Mouse (Mus musculus) olfactory bulb, adult 2 months (tissue): ENCODE data around the gene Zfp335.

Source experiments
- CTCF ChIP-seq: fragments of 200-500 bp; IDR thresholded peaks from 2 replicates; pipeline ENCODE4 v1.5.1; 2012; ENCODE audit warnings: low read depth, mild to moderate bottlenecking, low read length, moderate library complexity; ENCODE audit not compliant: insufficient read depth
- POLR2A ChIP-seq: fragments of 200-500 bp; IDR thresholded peaks from 2 replicates; pipeline ENCODE4 v1.6.1; 2012; ENCODE audit warnings: mild to moderate bottlenecking, low read depth, low read length, moderate library complexity; ENCODE audit not compliant: insufficient read depth

DNA sequence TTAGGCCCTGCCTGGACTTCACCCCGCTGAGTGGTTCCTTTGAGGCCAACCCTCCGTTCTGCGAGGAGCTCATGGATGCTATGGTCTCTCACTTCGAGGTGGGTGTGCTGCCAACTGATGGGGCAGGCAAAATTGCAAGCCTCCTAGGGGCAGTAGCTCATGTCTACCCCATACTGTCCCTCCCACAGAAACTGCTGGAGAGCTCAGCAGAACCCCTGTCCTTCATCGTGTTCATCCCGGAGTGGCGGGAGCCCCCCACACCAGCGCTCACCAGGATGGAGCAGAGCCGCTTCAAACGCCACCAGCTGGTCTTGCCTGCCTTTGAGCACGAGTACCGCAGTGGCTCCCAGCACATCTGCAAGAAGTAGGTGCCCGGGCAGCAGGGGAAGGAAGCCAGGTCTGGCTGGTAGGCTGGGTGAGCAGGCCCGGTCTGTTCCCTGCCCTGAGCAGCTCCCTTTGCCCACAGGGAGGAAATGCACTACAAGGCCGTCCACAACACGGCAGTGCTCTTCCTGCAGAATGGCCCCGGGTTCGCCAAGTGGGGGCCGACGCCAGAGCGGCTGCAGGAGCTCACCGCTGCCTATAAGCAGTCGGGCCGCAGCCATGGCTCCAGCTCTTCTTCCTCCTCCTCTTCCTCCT lies 21.0 kb downstream of the Zfp335 start:
- no peak for TF ChIP-seq CTCF
- TF ChIP-seq POLR2A, result no peak
